Mouse (Mus musculus): ENCODE results near the gene Rtn3.

DNA sequence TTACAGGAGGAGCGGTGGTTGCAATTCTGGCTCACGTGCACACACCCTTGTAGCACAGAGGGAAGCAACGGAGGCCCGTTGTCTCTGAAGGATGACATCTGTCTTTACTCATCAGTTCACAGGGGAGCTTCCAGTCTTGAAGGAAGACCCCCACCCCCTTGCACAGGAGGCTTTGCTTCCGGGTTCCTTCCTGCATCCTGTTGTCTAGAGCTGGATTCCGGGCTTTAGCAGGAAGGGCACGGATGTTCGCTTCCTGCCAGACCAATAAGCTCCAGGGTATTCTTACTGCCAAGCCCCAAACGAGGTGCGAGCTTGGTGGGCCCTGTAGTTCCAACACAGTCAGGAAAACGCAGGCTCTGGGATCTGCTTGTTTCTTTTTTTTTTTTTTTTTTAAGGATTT lies 82.4 kb downstream of the Rtn3 start:
- no peak for TF ChIP-seq CTCF (IDR thresholded peaks at IDR 0.05; ENCODE audit: low read depth)
- no peak for TF ChIP-seq EP300 (optimal IDR thresholded peaks at IDR 0.05)
